Mouse (Mus musculus) heart, postnatal 0 days (tissue): ENCODE results near the gene Fam240b.

Experiments used
- CTCF ChIP-seq: IDR thresholded peaks from 2 replicates; pipeline ENCODE4 v1.5.1; 2016; ENCODE audit warnings: antibody characterized with exemption, control low read depth, low read depth
- EP300 ChIP-seq: IDR thresholded peaks from 2 replicates; pipeline ENCODE4 v1.6.1; 2016; ENCODE audit warnings: antibody characterized with exemption, low read depth

DNA sequence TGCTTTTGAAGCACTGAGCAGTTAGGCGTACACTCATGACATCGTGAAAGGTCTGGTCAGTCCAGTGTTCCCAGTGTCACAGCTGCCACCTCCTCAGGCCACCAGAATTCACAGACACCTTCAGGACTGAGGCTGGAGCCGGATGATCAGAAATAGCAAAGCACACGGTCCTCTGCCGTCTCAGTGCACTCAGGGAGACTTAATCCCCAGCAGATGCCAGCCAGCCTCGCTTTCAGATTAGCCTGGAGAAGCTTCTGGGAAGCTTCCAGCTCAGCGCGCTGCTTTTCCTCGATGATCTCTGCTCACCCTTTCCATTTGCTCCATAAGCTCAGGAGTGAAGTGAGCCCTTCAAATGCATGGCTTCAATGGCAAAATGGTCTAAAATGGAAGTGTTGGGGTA, 32.4 kb downstream of the Fam240b start:
- no peak for TF ChIP-seq CTCF
- no peak for TF ChIP-seq EP300
